ENCODE assay signal across 20 mouse cellular contexts in genomic region chrX:142378048-142378447, GRCm38 (mm10). TPM values are rescaled to one million over a fixed set of nuclear protein-coding genes. Genes with fewer than 3 reads are reported as not detected.
DNase-seq lines count a peak whose midpoint lies in the region; ATAC-seq and TF ChIP-seq lines count a peak whose summit lies in the region.
"Had no signal": no experiment of that assay in that cellular context is flagged by ENCODE, and none has a peak within 500 bp of the region (broad histone marks: within the 10 kb centered on the region; RNA-seq: fewer than 3 reads in every experiment).

No protein-coding gene starts in this region.

- no peaks in the 10 kb centered on the region for H3K9me3 ChIP-seq in stomach, postnatal 0 days (ENCODE audit: control insufficient read depth, low read length)
- no peaks in the 10 kb centered on the region for H3K9me3 ChIP-seq in midbrain, embryonic 16.5 days (replicated peaks; ENCODE audit: control insufficient read depth, low read length, poor library complexity, severe bottlenecking)
- H3K9me3 ChIP-seq: embryonic facial prominence, embryonic 10.5 days; forebrain, embryonic 13.5 days; heart, embryonic 10.5 days; midbrain, embryonic 10.5 days; neural tube, embryonic 13.5 days had no signal

- peak; percentile 15 for DNase-seq in CD4-positive, CD25-positive, alpha-beta regulatory T cell, adult 2 months (ENCODE audit: low read depth, low spot score)
- no peak for DNase-seq in layer of hippocampus, adult 2 months (ENCODE audit: low spot score in 2 of 2)
- no peak for DNase-seq in layer of hippocampus, postnatal 36 days
- peak; percentile 3 for DNase-seq in ES-CJ7 (ENCODE audit: low read depth, low spot score)
- DNase-seq in stomach, postnatal 0 days (ENCODE audit: low spot score) = no peak
- no peak for DNase-seq in left cerebral cortex, postnatal 25 days (ENCODE audit: low spot score in 2 of 2)
- DNase-seq: cerebellum, postnatal 36 days; gastrocnemius, postnatal 36 days; heart, postnatal 10 days; kidney, adult 11 months; left cerebral cortex, postnatal 4 days had no signal

- intact Hi-C loops in left cerebral cortex, postnatal 25 days (cut with DNase I) = no loop called here

- H3K36me3 ChIP-seq in stomach, postnatal 0 days (ENCODE audit: control insufficient read depth, insufficient read depth, low read length) = no peaks in the 10 kb centered on the region
- no peaks in the 10 kb centered on the region for H3K36me3 ChIP-seq in midbrain, embryonic 16.5 days (ENCODE audit: control insufficient read depth, insufficient read depth, low read length)
- H3K36me3 ChIP-seq: embryonic facial prominence, embryonic 10.5 days; heart, embryonic 10.5 days; midbrain, embryonic 10.5 days; neural tube, embryonic 13.5 days had no signal

- TF ChIP-seq EP300 in stomach, postnatal 0 days (optimal IDR thresholded peaks at IDR 0.05) = no peak

- 0 out of 2 replicates have a peak, but pooled peaks have one; percentile 11 for TF ChIP-seq CTCF in layer of hippocampus, adult 2 months (conservative IDR thresholded peaks at IDR 0.05)
- peak; percentile 31; the same call in 1 of the 2 replicates for TF ChIP-seq CTCF in stomach, postnatal 0 days (IDR thresholded peaks at IDR 0.05; ENCODE audit: low read depth)

- H3K27ac ChIP-seq in layer of hippocampus, adult 2 months = no peak overlapping the region
- H3K27ac ChIP-seq in stomach, postnatal 0 days (replicated peaks) = no peak overlapping the region
- H3K27ac ChIP-seq in midbrain, embryonic 16.5 days (ENCODE audit: low read length) = no peak overlapping the region
- H3K27ac ChIP-seq: embryonic facial prominence, embryonic 10.5 days; forebrain, embryonic 13.5 days; heart, embryonic 10.5 days; hindbrain, embryonic 14.5 days; midbrain, embryonic 10.5 days; neural tube, embryonic 13.5 days had no signal

- H3K4me3 ChIP-seq in layer of hippocampus, adult 2 months = no peak overlapping the region
- H3K4me3 ChIP-seq in stomach, postnatal 0 days (ENCODE audit: low read depth, low read length) = no peak overlapping the region
- no peak overlapping the region for H3K4me3 ChIP-seq in midbrain, embryonic 16.5 days (ENCODE audit: low read depth, low read length)
- H3K4me3 ChIP-seq: embryonic facial prominence, embryonic 10.5 days; forebrain, embryonic 13.5 days; heart, embryonic 10.5 days; midbrain, embryonic 10.5 days; neural tube, embryonic 13.5 days had no signal

- H3K4me2 ChIP-seq in stomach, postnatal 0 days (replicated peaks; ENCODE audit: low read depth) = no peak overlapping the region
- no peak overlapping the region for H3K4me2 ChIP-seq in midbrain, embryonic 16.5 days (ENCODE audit: low read length)
- H3K4me2 ChIP-seq: forebrain, embryonic 13.5 days; hindbrain, embryonic 14.5 days; liver, embryonic 11.5 days; neural tube, embryonic 13.5 days had no signal

- no peaks in the 10 kb centered on the region for H3K4me1 ChIP-seq in stomach, postnatal 0 days (replicated peaks; ENCODE audit: control insufficient read depth, insufficient read depth)
- no peaks in the 10 kb centered on the region for H3K4me1 ChIP-seq in midbrain, embryonic 16.5 days (ENCODE audit: control insufficient read depth, insufficient read depth, low read length)
- H3K4me1 ChIP-seq: embryonic facial prominence, embryonic 10.5 days; forebrain, embryonic 13.5 days; heart, embryonic 10.5 days; midbrain, embryonic 10.5 days; neural tube, embryonic 13.5 days had no signal

- 89% methylated on average over 6 of the region's 6 CpGs for WGBS in stomach, postnatal 0 days
- WGBS in midbrain, embryonic 16.5 days = 78% methylated on average over 6 of the region's 6 CpGs

- no peak for ATAC-seq in CD4-positive, CD25-positive, alpha-beta regulatory T cell, adult 4 months
- ATAC-seq in stomach, postnatal 0 days (ENCODE audit: low FRiP score, low TSS enrichment) = no peak
- no peak for ATAC-seq in midbrain, embryonic 16.5 days
- ATAC-seq: forebrain, embryonic 13.5 days had no signal

- H3K9ac ChIP-seq in stomach, postnatal 0 days (ENCODE audit: low read length) = no peak overlapping the region
- no peak overlapping the region for H3K9ac ChIP-seq in midbrain, embryonic 16.5 days (ENCODE audit: low read depth, low read length)
- H3K9ac ChIP-seq: forebrain, embryonic 13.5 days; hindbrain, embryonic 14.5 days; neural tube, embryonic 13.5 days had no signal

- H3K27me3 ChIP-seq in stomach, postnatal 0 days (ENCODE audit: control insufficient read depth, insufficient read depth, low read length) = no peaks in the 10 kb centered on the region
- no peaks in the 10 kb centered on the region for H3K27me3 ChIP-seq in midbrain, embryonic 16.5 days (ENCODE audit: control insufficient read depth, insufficient read depth, low read depth, low read length)
- H3K27me3 ChIP-seq: forebrain, embryonic 13.5 days; neural tube, embryonic 13.5 days had no signal

RNA-seq across cellular contexts. Expression of gene Acsl4, which starts 12.3 kb away (rescaled TPM):
- 10 to 100 TPM; 36.7 to 38.0 TPM for polyA plus RNA-seq in CD4-positive, CD25-positive, alpha-beta regulatory T cell, adult 4 months (2017; shearing (Covaris generic))
- 10 to 100 TPM; 60.3 to 72.2 TPM for total RNA-seq in layer of hippocampus, adult 2 months (2021)
- 10 to 100 TPM; 71.5 to 77.1 TPM for total RNA-seq in layer of hippocampus, postnatal 36 days (2021)
- polyA plus RNA-seq in stomach, postnatal 0 days (2015; fragmentation: Nextera tagmentation; extraction: Ambion mirVana) = 7.9 and 9.1 TPM in 2 replicates
- polyA plus RNA-seq in midbrain, embryonic 16.5 days (2015; fragmentation: Nextera tagmentation; extraction: Ambion mirVana) = 24.6 and 27.2 TPM in 2 replicates
- total RNA-seq in left cerebral cortex, postnatal 25 days (2021) = 10 to 100 TPM; 68.3 to 78.8 TPM

Comparison
In these comparisons a context has a peak if more than half of its experiments do, and no peak if none do; other contexts are left out.
1. DNase-seq: peak in CD4-positive, CD25-positive, alpha-beta regulatory T cell, adult 2 months (single experiment) and ES-CJ7 (single experiment); none in layer of hippocampus, adult 2 months (0 of 2), layer of hippocampus, postnatal 36 days (0 of 2), stomach, postnatal 0 days (single experiment) and left cerebral cortex, postnatal 25 days (0 of 2).